Mouse (Mus musculus): ENCODE measurements around the gene Sept9. TPM values are rescaled to one million over a fixed set of nuclear protein-coding genes. Genes with fewer than 3 reads are reported as not detected.

Sept9 gene
- total RNA-seq, 2 experiments from 2014 or later: 106 to 110 TPM

DNA sequence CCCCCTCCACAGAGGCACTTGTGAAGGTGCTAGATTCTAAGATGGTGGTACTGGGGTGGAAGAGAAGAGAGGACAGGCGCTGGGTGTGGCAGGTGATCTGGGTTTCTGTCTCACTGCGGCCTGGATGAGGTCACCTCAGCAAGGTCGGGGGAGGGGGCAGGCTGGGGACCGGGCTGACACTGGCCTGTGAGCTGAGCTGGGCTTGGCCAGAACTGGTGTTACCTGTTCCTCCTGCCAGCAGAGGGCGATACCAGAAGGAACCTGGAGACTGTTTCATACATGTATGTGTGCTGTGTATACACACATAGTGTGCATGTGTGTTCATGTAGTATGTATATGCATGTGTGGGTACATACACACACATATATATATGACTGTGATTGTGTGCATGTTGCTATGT is 23.2 kb upstream of the Sept9 start:
- DNase-seq: no peak

DNA sequence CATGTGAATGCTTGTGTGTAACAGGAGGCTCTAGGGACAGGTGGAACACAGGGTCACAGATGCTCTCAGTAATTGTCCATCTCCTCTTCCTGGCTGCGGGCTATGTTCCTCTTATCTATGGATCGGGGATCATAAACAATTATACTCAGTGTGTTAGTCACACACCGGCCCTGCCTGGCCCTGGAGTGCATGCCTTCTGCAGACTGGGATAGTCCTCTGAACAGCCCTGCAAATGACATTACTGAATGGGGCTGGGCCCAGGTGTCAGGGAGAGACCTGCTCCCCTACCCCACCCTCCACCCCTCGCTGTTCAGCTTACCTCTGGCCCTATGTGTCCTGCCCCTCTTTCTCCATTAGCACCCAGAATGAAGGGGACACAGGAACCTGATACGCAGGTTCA is 22.6 kb upstream of the Sept9 start:
- DNase-seq: no peak

DNA sequence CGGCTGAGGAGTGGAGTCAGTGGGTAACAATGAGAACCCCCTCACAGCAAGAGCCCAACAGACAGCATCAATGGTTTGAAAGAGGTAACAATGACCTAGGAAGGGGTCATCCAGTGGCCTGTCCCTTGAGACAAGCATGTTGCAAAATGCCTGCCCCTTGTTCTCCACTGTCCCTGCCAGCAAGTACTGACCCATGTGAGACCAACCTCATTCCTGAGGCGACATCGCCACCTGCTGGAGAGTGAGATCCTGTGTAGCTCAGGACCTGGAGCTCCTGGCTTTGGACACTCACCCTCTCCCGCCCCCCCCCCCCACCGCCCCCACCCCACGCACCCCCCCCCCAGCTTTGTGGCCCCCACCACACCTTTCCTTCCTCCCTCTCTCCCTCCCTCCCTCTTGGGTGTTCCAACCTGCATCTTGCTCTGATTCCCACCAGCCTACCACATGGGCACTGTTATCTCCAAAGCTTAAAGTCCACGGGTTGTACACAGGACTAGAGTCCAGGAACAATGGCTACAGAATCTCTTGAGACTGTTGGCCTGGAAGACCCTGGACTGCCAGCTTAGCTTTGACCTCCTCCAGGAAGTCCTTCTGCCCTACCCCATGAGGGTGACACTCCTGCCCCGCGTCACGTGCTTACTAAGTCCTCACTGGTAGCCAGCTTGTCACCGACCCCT is 22.0 kb upstream of the Sept9 start:
- peak; percentile 84 to 89 for DNase-seq

DNA sequence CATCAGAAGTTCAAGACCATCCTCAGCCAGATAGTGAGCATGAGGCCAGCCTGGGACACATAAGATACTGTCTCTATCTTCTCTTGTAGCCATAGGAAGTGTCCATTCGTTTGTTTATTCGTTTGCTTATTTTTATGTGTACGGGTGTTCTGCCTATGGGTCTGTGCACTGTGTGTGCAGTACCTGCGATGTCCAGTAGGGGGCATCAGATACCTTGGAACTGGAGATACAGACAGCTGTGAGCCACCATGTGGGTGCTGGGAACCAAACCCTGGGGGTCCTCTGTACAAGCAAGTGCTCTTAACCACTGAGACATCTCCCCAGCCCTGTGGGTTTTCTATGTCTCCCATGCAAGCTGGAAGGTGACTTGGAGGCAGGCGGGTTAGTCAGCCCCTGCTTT is 19.6 kb upstream of the Sept9 start:
- no peak for DNase-seq

DNA sequence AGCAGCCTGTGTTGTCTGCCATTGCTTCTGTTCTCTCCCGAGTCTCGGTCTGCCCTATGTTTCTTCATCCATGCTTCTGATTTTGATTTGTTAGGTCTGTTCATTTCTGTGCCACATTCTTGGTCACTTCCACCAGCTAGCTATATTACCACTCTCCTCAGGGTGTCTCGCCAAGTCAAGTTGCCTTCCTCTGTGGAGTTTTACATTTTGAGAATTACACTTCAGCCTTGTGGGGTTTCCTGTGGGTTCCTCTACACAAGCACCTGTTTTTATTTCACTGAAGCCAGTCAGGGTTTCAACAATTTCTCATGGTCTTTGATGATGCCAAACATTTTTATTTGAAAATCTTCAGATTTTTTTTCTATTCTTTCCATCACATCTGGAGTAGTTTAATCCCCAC is 16.7 kb upstream of the Sept9 start:
- DNase-seq: no peak

DNA sequence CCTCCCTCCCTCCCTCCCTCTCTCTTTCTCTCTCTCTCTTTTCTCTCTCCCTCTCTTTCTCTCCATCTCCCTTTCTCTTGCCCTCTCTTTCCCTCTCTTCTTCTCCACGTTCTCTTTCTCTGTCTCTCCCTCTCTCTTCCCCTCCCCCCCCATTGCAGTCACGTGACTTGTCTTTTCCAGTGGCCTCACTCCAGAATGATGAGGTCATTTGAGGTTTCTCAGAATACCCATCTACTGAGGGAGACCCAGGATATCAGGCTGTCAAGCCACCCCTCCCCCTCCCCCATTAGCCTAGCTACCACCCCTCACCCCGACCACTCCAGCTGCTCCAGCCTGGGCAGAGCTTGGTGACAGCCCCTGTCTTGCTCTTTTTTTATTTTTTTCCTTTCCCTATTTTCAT is 16.2 kb upstream of the Sept9 start:
- DNase-seq: no peak

DNA sequence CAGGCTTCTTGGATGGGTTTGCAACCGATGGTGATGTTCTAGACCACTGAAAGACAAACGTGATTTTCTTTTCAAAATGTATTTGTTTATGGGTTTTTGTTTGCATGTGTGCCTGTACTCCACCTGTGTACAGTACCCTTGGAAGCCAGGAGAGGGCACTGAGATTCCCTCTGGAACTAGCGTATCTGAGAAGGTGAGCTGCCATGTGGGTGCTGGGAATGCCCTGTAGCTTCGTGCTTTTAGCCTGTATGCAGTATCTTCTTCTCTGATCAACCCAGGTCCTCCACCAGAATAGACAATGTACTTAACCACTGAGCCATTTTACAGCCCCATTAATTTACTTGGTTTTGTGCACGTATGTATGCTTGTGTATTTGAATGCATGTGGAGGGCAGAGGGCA is 15.6 kb upstream of the Sept9 start:
- no peak for DNase-seq

DNA sequence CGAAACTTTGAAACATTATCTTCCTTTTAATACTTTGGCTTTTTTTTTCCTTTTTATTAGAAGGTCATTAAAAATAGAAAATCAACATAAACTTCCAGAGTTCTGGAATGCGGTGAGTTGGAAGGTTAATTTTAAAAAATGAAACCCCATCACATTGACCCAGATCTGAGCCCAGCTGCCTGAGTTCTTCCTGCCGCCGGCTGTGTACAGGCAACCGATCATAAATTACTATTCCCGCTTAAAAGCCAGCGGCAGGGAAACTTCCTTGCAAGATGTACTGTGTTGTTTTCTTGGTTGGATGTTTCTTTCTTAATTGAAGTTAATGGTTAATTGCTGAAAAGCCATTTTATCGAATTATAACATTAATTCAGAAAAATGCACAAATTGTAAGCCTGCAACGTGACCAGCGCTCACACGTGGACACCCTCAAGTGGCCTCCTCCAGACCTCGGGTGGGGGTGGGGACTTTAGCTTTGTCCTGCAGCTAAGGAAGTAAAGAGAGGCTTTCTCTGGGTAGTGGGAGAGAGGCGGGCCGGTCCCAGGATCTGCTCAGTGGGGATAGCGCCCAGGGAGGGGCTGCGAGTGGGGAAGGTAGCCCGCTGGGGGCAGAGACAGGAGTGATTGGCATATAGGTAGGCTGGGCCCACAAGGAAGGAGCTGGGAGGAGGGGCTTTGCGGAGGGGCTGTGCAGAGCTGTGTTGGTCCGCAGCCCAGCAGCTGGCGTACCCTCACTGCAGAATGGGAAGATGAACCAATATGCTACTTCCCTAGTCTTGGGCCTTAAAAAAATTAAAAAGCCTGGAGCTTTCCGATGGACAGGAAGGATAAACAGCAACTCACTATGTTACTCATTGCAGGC is 14.2 kb upstream of the Sept9 start:
- no peak for DNase-seq

DNA sequence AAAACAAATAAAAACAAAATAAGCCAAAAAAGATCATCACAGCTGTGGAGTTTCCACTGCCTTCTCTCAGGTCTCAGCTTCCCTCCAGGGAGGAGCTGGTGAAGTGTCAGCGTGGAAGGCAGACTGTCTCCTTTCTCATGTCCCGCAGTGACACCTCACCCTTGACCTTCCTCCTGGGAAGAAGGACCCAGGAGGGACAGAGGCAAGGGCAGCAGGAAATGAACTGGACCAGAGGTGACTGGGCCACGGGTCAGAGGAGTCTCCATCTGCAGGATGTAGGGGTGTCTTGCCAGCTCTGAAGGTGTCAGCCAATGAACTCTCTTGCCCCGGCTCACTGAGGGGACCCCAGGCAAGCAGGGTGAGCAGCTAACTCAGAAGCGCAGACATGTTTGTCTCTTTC is 7.9 kb upstream of the Sept9 start:
- DNase-seq: no peak

DNA sequence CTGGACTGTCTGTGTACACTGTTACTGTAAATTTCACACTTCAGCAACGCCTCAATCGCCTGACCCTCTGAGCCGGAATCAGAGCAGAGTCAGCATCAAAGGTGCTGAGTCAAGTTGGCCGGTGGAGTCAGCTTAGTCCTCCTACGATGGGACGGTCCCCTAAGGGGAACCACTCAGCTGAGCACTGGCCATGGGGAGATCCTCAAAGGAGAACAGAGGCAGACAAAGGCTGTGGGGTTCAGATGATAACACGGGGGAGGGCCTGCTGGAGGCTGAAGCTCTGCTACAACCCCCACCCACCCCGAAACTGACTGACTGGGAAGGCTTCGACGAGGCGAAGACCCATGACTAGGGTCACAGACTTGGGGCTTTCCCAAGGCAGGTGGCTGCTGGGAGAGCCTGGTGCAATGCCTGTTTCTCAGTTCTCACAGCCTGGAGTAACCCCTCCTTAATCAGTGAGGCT is 5.0 kb upstream of the Sept9 start:
- no peak for DNase-seq

DNA sequence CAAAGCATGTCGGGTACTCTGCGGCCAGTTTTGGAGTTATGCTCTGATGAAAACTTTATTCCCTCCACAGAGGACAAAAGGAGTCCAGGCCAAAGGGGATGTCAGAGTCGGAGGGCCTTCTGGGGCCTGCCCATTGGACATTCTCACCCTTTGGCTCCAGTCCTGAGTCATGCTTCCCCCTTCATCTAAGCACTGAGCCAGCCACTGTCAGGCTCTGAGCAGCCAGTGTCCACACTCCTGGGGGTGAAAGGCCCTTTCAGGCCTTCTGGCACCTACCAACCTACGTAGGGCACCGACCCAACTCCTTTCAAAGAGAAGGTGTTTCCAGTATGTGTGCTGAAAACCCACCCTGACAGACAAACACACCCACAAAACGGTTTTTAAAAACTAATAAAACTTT is 3.8 kb upstream of the Sept9 start:
- no peak for DNase-seq

DNA sequence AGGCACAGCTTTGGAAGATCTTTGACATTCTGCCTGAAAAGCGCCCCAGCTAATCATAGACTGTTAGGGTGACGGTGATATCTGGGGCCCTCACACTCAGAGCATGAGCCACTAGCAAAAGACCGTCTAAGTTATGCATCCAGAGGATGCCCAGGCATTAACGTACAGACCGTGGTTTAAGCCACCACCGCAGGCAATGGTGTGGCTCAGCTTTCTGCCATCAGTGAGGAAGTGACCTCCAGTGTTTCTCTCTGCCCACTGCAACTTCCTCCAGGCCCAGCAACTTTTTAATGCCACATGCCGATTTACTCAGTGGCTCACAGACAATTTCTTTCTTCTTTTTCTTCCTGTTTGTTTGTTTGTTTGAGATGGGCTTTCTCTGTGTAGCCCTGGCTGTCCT is 2.8 kb upstream of the Sept9 start:
- DNase-seq: no peak

DNA sequence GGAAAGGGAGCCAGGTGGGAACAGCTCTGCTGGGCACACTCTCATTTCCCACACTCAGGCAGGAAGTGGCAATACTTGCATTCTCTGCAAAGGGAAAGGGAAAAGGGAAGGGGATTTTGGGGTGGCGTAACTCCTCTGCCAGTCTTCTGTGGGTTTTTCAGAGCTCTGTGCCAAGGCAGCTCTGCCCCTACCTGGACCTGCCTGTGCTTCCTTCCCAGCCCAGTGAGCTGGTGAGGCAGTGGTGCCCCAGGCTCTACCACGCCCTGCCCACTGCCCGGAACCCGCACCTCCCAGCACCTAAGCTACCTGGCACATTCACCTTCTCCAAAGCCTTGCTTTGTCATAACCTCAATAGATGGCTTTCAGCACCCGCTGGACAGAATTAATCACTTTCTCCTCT is 1.3 kb upstream of the Sept9 start:
- DNase-seq: no peak

DNA sequence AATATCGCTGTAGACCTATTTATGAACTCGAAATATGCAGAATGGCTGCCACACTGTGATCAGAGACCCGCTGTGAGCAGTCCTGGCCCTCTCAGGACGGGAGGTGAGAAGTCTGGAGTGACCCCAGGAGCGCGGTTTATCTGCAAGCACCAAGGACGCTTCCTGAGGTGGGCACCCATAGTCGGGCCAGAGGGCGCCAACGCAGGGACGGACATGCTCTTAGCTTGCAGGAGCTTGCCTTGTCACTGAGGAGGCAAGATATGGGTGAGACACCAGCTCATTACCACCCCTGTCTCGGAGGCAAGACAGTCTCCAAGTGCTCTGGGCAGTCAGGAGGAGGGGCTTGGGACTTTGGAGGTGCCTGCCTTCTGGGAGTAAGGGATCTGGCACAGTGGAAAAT is 2.4 kb downstream of the Sept9 start:
- DNase-seq: no peak

DNA sequence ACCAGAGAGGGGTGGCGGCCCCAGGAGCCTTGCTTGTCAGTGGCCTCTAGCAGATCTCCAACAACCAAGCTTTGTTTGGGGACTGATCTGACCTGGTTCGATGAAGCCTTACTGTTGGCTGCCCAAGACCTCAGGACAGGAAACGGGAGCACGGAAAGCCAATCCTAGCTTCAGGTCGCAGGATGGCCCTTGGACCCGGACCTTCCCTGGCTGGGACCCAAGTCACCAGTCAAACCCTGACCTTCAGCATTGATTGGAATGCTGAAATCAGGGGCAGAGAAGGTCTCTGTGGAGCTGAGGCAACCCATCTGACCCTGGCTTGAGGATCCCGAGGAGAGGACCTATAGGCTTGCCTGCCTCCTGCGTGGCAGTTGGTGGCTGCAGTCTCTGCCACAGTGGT is 5.1 kb downstream of the Sept9 start:
- DNase-seq: no peak

DNA sequence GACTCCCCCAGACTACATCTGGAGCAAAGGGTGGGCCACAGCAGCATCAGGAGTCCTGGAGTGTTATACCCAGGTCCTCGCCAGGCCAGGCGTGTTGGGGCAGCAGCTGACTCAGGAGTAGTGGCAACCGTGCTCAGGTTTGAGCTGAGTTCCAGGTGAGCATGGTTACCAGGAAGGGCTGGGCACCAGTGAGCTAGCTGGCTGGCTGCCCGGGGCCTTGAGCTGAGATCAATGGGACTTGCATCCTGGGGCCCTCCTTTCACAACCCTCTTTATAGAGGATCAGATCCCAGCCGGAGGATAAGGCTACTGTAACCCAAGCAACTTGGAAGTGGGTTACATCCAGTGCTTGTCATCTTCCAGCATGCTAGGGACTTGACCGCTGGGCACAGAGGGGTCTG is 5.6 kb downstream of the Sept9 start:
- DNase-seq: no peak

DNA sequence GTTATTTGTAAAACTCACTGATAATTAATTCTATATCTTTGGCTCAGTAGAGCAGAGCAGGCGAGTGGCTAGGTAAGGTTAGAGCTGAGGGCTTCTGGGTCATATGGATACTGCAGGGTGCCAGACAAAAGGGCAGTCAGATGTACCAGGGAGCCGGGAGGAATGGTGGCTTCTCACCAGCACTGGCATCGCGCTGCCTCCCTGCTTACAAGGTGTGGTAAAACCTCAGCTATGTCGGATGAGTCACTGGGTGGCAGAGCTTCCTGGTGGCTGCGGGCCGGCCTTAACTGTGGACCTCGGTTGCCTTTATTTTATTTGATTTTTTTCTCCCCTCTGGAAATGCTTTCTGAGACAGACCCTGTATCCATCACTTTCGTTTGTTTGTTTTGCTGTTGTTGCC is 6.0 kb downstream of the Sept9 start:
- no peak for DNase-seq

DNA sequence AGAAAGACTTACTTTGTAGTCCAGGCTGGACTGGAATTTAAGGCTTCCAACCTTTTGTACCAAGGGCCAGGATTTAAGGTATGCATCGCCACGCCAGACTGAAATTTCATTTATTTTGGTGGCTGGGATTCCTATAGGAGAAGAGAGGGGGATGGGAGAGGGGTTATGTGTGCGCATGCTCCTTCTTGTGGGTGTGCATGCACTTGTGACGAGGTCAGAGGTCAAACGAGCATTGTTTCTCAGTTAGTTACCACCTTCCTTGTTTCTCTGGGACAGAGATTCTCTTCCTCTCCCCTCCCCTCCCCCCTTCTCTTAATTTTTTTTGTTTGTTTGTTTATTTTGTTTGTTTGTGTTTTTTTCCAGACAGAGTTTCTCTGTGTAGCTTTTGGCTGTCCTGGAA is 8.0 kb downstream of the Sept9 start:
- no peak for DNase-seq

DNA sequence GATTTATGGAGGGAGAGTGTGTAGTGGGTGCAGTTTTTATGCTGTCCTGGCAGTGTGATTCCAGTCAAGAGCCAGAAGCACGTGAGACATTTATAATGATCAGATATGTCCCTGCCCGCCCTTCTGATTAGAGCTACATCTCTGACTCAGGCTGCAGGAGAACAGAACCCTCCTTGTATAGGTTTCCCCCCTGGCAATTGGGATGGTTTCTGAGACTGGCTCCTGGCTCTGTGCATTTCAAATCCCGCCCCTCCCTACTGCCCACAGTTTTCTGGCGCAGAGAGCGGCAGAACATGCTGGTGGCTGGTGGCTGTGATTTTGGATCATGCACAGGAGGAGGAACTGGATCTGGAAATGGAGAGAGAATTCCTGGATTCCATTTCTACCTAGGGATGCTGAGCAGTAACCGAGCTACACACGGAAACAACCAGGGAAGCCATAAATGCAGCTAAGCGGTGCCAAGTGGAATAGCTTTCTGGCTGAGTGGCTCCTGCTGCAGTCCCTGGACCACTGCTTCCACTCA is 8.8 kb downstream of the Sept9 start:
- peak; percentile 24 to 26 for DNase-seq

DNA sequence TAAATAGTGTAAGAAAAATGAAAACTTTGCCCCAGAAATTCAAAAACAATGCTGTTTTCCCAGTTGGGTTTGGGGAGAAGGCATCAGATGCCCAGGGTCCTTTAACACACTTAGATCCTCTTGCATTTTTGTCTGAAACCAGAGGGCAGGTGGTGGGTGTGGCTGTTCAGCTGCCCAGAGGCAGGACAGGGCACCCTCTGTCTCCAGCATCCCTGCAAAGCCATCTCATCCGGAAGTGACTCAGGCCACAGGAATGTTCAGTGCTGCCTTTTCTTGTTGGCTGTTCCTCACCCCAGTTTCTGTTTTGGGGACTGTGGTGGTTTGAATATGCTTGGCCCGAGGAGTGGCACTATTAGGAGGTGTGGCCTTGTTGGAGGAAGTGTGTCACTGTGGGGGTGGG is 17.3 kb downstream of the Sept9 start:
- DNase-seq: no peak

DNA sequence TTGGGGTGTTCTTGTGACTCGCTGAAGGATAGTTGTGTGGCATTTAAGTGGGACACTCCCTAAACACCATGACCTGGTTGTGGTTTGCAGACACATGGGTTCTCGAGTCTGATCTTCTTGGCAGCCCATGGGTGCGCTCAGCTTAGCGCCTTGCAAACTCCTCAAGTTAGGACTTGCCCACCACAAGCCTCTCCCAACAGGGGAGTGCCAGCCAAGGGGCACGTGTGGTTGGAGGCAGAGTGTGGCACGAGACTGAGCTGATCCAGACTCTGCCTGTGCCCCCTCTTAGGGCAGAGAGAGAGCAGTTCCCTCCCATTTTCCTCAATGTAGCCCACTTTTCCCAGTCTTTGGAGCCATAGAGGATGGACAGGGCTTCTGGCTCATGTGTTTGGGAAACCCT is 18.6 kb downstream of the Sept9 start:
- no peak for DNase-seq

DNA sequence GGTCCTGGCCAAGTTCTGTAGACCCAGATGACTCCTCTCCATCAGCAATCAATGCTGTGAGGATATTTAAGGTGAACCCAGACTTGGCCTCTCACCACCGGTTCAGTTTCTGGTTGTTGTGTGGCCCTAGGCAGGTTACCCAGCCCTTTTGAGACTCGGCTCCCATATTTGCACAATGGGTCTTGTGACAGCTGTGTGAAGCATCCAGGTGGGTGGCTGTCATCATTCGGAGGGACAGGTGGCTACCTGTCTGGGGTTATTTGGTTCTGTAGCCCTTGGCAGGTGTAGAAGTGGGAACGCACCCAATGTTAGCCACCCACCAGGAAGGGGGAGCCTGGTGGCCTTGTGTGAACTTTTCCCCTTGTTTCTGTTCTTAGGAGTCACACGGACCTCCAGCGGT is 19.0 kb downstream of the Sept9 start:
- DNase-seq: no peak

DNA sequence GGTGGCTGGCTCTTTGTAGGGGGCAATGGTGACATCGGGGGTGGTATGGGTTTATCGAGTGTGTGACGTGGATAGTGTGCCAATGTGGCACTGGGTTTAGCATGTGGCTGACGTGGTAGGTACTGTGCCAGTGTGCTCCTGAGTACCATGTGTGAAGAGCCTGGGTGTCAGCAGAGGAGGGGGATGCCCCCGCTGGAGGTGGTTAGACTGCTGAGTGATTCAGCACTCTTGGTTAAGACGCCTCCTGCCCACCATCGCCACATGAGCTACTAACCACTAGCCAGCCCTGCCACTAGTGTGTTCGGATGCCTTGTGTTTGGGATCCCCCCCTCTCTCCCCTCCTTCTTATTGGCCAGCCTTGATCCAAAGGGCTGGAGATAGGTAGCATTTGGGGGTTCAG is 21.3 kb downstream of the Sept9 start:
- no peak for DNase-seq

DNA sequence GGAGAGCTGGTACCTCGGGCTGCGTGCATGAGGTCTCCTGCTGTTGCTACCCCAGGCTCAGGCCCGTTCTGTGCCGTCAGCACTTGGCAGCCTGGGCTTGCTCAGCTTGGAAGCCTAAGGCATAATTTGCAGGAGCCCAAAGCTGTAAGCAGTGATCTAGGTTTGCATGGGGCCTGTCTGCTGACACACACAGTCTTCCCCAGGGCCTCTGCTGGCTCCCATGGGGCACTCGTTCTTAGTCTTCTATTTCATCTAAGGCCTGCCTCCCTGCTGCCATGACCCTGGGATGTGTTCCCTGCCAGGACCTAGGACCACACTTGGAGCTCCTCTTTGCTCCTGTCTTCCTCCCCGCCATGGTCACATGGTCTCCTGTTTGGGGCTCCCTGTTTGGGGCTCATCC is 21.7 kb downstream of the Sept9 start:
- no peak for DNase-seq

Data from layer of hippocampus, postnatal 36 days (tissue).